Mouse (Mus musculus): ENCODE data around the gene B4galt4. TPM values are rescaled to one million over a fixed set of nuclear protein-coding genes. Genes with fewer than 3 reads are reported as not detected.

B4galt4 gene
- polyA plus RNA-seq (2012; rRNA removed), result 19.3 and 23.0 TPM in 2 replicates

DNA sequence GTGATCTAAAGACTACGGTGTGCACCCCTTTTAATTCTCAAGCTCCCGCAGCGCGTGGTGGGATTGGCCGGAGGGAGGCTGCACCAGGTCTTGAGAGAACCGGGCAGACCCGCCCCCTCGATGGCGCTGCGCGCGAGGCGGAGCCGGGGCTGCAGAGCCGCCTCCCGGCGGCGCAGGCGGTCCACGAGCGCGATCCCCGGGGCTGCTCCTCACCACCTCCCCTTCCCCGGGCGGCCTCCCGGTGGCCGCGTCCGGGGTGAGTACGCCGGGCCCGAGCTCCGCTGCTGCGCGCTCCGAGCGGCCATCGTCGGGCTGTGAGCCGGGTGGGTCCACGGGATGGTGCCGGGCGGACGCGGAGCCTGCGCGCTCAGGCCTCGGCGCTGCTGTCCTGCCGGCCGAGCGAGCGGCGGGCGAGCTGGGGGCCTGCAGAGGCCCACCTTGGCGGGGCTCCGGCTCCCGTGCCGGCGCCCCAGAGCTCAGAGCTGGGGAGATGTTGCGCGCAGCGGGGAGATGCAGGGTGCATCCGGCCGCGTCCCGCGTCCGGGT is at the start of gene B4galt4:
Gene B4galt4 (plus strand): TSS at position 152 of the 546 bp plus-strand sequence.
- Histone ChIP-seq H3K4me3 (ENCODE audit: insufficient read depth, low read length) (peak within 1 kb of the TSS; percentile 79), H3K27ac (ENCODE audit: insufficient read depth, low read length) (peak within 1 kb of the TSS; percentile 95), H3K4me1 (ENCODE audit: control insufficient read depth, insufficient read depth, low read length) (no peaks in the 10 kb centered on the region; the same call in 1 of the 2 replicates)
- peak; percentile 60; the same call in 1 of the 2 replicates for TF ChIP-seq POLR2A (IDR thresholded peaks at IDR 0.05; ENCODE audit: extremely low read depth, insufficient read depth, low read length)
- no peak for TF ChIP-seq CTCF (IDR thresholded peaks at IDR 0.05; ENCODE audit: extremely low read depth, insufficient read depth, low read length)

DNA sequence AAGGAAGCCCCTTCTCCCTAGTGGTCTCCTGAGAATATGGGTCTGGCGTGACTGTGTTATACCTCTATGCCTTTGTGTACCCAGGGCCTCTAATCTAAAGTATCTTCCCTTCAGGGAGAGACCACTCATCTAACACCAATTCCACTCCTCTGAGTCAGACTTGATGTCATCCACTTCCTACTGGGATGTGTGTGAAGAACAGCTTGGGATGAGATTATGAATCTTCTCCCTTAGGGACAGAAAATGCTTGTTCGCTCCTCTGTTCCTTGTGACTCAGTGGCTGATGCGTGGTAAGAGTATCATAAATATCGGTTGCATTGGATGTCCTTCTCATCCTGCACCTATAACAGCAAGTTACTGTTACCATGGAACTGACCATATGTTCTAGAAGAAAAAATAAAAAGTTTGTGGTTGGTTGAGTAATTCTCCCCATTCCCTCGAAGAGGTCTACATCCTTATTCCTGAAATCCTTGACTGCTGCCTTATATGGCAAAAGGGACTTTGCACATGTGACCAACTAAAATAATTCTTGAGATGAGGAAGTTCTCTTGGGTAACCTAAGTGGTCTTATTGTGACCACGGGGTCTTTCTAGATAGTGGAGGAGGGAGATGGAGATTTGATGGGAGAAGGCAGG is 47.0 kb upstream of the B4galt4 start:
- no peak overlapping the region for H3K4me3 ChIP-seq (ENCODE audit: insufficient read depth, low read length)
- H3K27ac ChIP-seq (ENCODE audit: insufficient read depth, low read length), result no peak overlapping the region
- TF ChIP-seq CTCF (IDR thresholded peaks at IDR 0.05; ENCODE audit: extremely low read depth, insufficient read depth, low read length) (no peak), POLR2A (IDR thresholded peaks at IDR 0.05; ENCODE audit: extremely low read depth, insufficient read depth, low read length) (no peak)
- H3K4me1 ChIP-seq (ENCODE audit: control insufficient read depth, insufficient read depth, low read length), result no peaks in the 10 kb centered on the region

DNA sequence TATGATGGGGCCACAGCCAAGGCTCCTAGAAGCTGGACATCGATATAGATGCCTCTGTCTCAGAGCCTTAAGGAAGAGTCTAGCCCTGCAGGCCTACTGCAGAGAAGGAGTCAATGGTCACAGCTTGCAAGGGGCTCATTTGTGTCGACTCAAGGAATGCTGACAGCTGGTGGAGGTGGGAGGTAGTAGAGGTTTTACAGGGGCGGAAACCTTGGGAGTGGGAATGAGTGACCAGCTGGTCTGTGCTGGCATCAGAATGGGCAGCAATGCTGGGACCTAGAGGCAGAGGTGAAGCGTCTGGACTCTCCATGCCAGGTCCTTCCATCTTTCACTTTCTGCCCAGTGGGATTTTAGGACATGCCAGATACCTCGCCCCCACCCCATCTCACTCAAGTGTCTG is 46.5 kb upstream of the B4galt4 start:
- Histone ChIP-seq H3K4me1 (ENCODE audit: control insufficient read depth, insufficient read depth, low read length) (no peaks in the 10 kb centered on the region), H3K27ac (ENCODE audit: insufficient read depth, low read length) (no peak overlapping the region), H3K4me3 (ENCODE audit: insufficient read depth, low read length) (no peak overlapping the region)
- TF ChIP-seq POLR2A (IDR thresholded peaks at IDR 0.05; ENCODE audit: extremely low read depth, insufficient read depth, low read length) (no peak), CTCF (IDR thresholded peaks at IDR 0.05; ENCODE audit: extremely low read depth, insufficient read depth, low read length) (no peak)

DNA sequence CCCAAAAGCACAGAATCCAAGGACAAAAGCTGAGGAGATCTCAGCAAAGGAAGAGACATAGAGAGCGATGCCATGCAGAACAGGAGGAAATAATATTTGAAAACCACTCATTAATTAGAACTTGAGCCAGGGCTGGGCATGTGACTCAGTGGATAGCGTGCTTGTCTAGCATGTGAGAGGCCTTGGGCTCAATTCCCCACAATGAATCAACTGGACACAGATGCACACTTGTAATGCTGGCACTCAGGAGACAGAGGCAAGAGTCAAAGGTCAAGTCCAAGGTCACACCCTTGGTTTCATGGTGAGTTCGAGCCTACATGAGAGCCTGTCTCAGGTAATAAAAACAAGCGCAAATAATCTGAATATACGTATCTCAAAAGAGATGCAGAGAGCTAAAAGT is 44.5 kb upstream of the B4galt4 start:
- TF ChIP-seq POLR2A (IDR thresholded peaks at IDR 0.05; ENCODE audit: extremely low read depth, insufficient read depth, low read length) (no peak), CTCF (IDR thresholded peaks at IDR 0.05; ENCODE audit: extremely low read depth, insufficient read depth, low read length) (no peak)
- H3K4me1 ChIP-seq (ENCODE audit: control insufficient read depth, insufficient read depth, low read length), result no peaks in the 10 kb centered on the region
- no peak overlapping the region for H3K4me3 ChIP-seq (ENCODE audit: insufficient read depth, low read length)
- H3K27ac ChIP-seq (ENCODE audit: insufficient read depth, low read length), result no peak overlapping the region

DNA sequence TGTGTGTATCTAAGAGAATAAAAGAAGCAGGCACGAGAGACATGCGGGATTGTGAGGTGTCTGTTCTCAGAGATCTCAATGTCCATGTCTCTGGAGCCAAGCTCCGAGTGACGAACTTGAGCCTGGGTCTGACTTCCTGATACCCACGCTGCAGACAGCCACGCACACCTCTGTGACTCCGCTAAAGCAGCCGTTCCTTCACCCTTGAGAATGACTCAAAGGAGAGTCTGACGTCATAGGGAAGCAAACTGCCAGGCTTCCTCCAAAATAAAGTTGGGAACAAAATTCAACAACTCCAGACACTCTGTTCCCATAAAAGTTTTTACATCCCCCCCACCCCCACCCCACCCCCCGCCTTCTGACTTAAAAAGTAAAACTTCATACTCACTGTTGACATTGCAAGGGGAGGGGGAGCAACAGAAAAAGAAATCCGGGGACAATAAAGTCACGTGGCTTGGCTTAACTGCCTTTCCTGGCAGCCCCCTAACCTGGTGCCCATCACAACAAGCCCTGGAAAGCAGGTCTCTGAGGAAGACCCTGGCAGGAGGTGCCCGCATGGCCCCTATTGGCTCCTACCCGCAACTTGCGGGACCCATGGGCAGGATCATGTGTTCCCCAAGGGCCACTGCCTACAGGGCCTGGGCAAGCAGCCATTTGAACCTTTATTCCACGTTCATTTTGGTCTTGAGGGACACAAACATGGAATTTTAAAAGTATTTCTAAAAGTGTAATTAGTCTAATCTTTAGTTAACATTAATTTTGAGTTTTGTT is 41.5 kb upstream of the B4galt4 start:
- Histone ChIP-seq H3K27ac (ENCODE audit: insufficient read depth, low read length) (no peak overlapping the region), H3K4me1 (ENCODE audit: control insufficient read depth, insufficient read depth, low read length) (no peaks in the 10 kb centered on the region; the same call in 1 of the 2 replicates), H3K4me3 (ENCODE audit: insufficient read depth, low read length) (no peak overlapping the region)
- TF ChIP-seq CTCF (IDR thresholded peaks at IDR 0.05; ENCODE audit: extremely low read depth, insufficient read depth, low read length) (no peak), POLR2A (IDR thresholded peaks at IDR 0.05; ENCODE audit: extremely low read depth, insufficient read depth, low read length) (no peak)

DNA sequence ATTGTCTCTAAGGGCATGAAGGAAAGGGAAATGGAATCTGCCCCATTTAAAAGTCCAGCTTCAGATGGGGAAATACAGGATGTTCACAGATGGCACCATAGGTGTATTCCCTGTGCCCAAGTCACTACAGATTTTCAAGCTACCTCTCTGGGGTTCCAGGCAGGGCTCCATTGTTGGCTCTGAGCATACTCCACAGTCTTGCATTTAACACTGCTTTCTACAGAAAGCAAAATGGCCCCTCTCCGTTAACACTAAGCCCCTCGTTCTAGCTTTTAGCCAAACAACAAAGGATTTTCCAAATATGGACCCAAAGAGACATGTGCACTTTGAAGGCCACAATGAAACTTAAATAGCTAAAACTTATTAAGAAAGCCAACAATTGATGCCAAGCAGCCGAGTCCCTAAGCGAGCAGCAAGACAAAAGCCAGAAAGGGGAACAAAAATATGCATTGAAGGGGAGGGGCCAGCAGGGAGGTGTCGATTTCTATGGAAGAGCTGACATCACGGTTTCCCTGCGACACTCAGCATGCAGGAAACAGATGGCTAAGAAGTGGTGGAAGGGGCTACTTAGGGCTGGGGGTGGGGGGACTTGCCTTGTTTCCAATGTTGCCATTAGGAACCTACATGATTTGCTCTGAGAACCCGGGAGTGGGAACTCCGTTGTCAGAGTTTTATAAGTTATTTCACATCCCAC is 40.4 kb upstream of the B4galt4 start:
- Histone ChIP-seq H3K4me1 (ENCODE audit: control insufficient read depth, insufficient read depth, low read length) (peaks cover 7% of the 10 kb centered on the region), H3K27ac (ENCODE audit: insufficient read depth, low read length) (no peak overlapping the region), H3K4me3 (ENCODE audit: insufficient read depth, low read length) (no peak overlapping the region)
- TF ChIP-seq POLR2A (IDR thresholded peaks at IDR 0.05; ENCODE audit: extremely low read depth, insufficient read depth, low read length), result no peak
- TF ChIP-seq CTCF (IDR thresholded peaks at IDR 0.05; ENCODE audit: extremely low read depth, insufficient read depth, low read length), result no peak

DNA sequence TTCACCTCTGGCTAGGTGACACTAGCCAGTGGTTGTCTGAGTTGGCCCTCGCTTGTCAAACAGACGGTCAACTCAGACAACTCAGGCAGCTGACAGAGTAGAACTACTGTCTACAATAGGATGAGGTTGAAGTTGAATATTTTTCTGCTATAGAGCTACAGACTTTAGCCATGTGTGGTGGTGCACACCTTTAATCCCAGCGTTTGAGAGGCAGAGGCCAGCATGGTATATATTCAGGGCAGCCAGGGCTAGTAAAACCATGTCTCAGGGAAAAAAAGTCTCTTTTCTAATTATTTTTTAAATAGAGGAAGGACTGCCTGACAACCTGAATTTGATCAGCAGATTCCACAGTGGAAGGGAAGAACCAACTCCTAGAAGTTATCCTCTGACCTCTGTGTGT is 39.7 kb upstream of the B4galt4 start:
- TF ChIP-seq POLR2A (IDR thresholded peaks at IDR 0.05; ENCODE audit: extremely low read depth, insufficient read depth, low read length), result no peak
- no peak for TF ChIP-seq CTCF (IDR thresholded peaks at IDR 0.05; ENCODE audit: extremely low read depth, insufficient read depth, low read length)

DNA sequence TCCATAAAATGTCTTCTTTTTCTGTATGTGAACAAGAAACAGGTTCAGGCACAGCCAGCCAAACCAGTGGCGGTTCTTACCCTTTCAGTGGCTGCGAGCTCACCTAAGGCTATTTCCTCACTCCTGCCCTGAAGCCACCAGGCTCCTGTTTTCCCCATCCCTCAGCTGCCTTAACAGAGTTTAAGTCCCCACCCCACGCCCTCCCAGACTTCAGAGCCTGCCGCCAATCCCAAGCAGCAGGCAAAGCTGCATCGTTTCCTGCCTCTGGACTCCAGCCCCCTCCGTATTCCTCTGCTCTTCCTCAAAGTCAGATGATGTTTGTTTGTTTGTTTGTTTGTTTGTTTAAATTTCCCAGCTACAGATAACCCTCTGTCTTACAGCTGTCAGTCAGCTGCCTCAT is 38.6 kb upstream of the B4galt4 start:
- TF ChIP-seq POLR2A (IDR thresholded peaks at IDR 0.05; ENCODE audit: extremely low read depth, insufficient read depth, low read length), result no peak
- TF ChIP-seq CTCF (IDR thresholded peaks at IDR 0.05; ENCODE audit: extremely low read depth, insufficient read depth, low read length), result no peak
- Histone ChIP-seq H3K27ac (ENCODE audit: insufficient read depth, low read length) (no peak overlapping the region), H3K4me1 (ENCODE audit: control insufficient read depth, insufficient read depth, low read length) (peaks cover 8% of the 10 kb centered on the region), H3K4me3 (ENCODE audit: insufficient read depth, low read length) (no peak overlapping the region)

More for the DNA sequence above, 39.7 kb upstream of the B4galt4 start:
- H3K4me3 ChIP-seq (ENCODE audit: insufficient read depth, low read length), result no peak overlapping the region
- peaks cover 8% of the 10 kb centered on the region for H3K4me1 ChIP-seq (ENCODE audit: control insufficient read depth, insufficient read depth, low read length)
- no peak overlapping the region for H3K27ac ChIP-seq (ENCODE audit: insufficient read depth, low read length)

DNA sequence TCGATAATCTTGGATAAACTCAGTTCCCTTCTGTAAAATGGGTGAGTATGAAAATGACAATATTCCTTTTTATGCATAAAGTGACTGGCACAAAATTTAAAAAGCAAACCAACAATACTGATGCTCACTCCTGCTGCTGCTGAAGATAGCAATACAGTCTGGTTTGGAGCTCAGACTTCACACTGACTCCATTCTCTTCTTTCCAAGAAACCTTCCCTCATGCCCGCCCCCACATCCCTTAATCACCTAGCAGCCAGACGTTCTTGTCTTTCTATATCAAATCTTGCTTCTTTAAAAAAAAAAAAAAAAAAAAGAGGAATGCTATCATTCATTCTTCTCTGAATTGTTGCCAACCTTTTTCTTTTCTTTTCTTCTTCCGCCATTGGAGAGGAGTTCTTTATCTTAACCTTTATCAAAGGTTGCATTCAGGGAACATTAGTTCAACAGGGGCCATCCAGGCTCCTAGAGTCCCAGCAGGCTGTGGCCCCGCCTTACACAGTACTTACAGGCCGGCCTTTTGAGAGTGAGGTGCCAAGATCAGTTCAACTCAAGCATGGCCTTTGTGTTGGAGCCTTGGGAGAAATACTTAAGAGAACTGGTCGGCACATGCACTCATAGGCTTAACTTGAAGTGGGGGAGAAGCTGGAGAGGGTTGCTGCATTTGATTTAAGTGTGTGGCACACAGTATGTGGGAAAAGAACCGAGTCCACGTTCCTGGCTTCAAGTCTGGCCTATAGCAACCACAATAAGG is 36.4 kb upstream of the B4galt4 start:
- peak overlapping the region; percentile 63; the same call in 1 of the 2 replicates for H3K27ac ChIP-seq (ENCODE audit: insufficient read depth, low read length)
- H3K4me3 ChIP-seq (ENCODE audit: insufficient read depth, low read length), result no peak overlapping the region
- TF ChIP-seq POLR2A (IDR thresholded peaks at IDR 0.05; ENCODE audit: extremely low read depth, insufficient read depth, low read length), result no peak
- no peak for TF ChIP-seq CTCF (IDR thresholded peaks at IDR 0.05; ENCODE audit: extremely low read depth, insufficient read depth, low read length)
- H3K4me1 ChIP-seq (ENCODE audit: control insufficient read depth, insufficient read depth, low read length), result peaks cover 8% of the 10 kb centered on the region

Measured in cortical plate, adult 2 months (tissue).